Mouse (Mus musculus): ENCODE results near the gene Eif4g3. TPM values are rescaled to one million over a fixed set of nuclear protein-coding genes. Genes with fewer than 3 reads are reported as not detected.

The Eif4g3 gene
- polyA plus RNA-seq, 1 experiment = 382 TPM

DNA sequence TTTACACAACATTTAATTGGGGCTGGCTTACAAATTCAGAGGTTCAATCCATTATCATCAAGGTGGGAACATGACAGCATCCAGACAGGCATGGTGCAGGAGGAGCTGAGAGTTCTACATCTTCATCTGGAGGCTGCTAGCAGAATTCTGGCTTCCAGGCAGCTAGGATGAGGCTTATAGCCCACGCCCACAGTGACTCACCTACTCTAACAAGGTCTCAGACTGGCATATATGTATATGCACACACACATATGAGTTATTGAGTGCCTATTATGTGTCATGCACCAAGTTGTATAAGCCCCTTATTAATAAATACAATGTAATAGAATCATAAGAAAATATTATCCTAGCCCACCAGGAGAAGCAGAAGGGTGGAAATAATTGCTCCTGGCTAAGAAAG, 10.0 kb upstream of the Eif4g3 start:
- 76% methylated on average over 1 of the region's 1 CpGs for WGBS
- H3K4me3 ChIP-seq (ENCODE audit: insufficient read depth, low read depth, low read length) = no peak overlapping the region
- H3K4me1 ChIP-seq (ENCODE audit: control insufficient read depth, insufficient read depth, low read length) = peaks cover 3% of the 10 kb centered on the region; the same call in 1 of the 2 replicates
- no peak for TF ChIP-seq POLR2A (IDR thresholded peaks at IDR 0.05; ENCODE audit: insufficient read depth, low read depth, low read length)
- no peak for TF ChIP-seq CTCF (IDR thresholded peaks at IDR 0.05; ENCODE audit: insufficient read depth, low read depth, low read length)
- H3K27ac ChIP-seq (ENCODE audit: insufficient read depth, low read depth, low read length) = no peak overlapping the region

DNA sequence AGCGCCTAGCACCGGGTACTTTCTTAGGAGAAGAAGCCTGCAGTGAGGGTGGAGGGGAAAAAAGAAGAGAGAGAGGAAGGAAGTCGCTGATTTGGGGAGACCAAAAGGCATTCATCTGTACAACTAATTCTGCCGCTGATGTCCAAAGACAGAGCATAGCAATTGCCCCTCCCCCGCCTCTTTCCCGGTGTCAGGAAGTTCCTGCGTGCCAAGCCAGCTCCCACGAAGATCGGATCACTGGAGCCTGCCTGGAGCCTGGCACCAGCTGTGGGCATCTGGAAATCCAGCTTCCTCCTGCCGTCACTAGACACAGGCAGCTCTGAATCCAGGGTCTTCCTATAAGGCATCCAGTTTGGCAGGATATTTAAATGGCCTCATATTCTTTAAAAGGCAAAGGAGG, 8.6 kb upstream of the Eif4g3 start:
- Histone ChIP-seq H3K4me1 (ENCODE audit: control insufficient read depth, insufficient read depth, low read length) (peaks cover 3% of the 10 kb centered on the region; the same call in 1 of the 2 replicates), H3K4me3 (ENCODE audit: insufficient read depth, low read depth, low read length) (no peak overlapping the region), H3K27ac (ENCODE audit: insufficient read depth, low read depth, low read length) (no peak overlapping the region)
- no peak for TF ChIP-seq POLR2A (IDR thresholded peaks at IDR 0.05; ENCODE audit: insufficient read depth, low read depth, low read length)
- no peak for TF ChIP-seq CTCF (IDR thresholded peaks at IDR 0.05; ENCODE audit: insufficient read depth, low read depth, low read length)
- 20% methylated on average over 10 of the region's 10 CpGs for WGBS

DNA sequence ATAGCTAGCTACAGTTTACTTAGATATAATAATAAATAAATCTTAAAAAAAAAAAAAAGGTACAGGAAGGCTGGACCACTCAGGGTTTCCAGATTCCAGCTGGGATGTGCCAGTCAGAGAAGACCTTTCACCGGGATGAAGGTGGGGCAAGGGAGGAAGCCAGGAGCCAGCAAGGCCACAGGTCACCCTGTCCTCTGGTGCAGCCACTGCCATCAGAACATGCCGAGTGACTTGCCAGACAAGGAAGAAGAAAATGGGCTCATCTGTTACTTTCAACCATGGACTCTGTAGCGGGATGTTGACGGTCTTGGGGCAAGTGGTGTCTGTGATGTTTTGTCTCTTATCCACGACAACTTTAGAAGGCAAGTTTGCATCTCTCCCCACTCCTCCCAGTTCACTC, 8.1 kb upstream of the Eif4g3 start:
- WGBS = 85% methylated on average over 5 of the region's 5 CpGs
- H3K4me3 ChIP-seq (ENCODE audit: insufficient read depth, low read depth, low read length) = no peak overlapping the region
- peaks cover 3% of the 10 kb centered on the region; the same call in 1 of the 2 replicates for H3K4me1 ChIP-seq (ENCODE audit: control insufficient read depth, insufficient read depth, low read length)
- no peak overlapping the region for H3K27ac ChIP-seq (ENCODE audit: insufficient read depth, low read depth, low read length)
- no peak for TF ChIP-seq CTCF (IDR thresholded peaks at IDR 0.05; ENCODE audit: insufficient read depth, low read depth, low read length)
- no peak for TF ChIP-seq POLR2A (IDR thresholded peaks at IDR 0.05; ENCODE audit: insufficient read depth, low read depth, low read length)

DNA sequence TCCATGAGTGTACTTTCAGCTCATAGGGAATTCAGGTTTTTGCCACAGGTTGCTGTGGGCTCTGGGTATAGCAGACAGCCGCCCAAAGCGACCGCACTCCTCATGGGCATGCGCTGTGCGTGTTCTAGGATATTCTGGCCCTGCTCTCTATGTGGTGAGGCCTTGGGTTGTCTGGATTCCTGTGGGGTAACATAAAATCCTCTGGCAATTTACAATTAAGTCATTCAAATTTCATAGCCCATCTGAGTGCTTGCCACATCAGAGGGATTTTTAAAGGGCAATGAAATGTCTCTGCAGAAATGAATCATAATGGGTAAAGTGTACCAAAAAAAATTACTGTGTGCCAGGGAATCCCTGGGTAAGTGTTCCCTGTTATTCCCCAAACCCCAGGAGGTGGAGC, 3.4 kb upstream of the Eif4g3 start:
- H3K27ac ChIP-seq (ENCODE audit: insufficient read depth, low read depth, low read length) = no peak overlapping the region
- peaks cover 6% of the 10 kb centered on the region for H3K4me1 ChIP-seq (ENCODE audit: control insufficient read depth, insufficient read depth, low read length)
- no peak overlapping the region for H3K4me3 ChIP-seq (ENCODE audit: insufficient read depth, low read depth, low read length)
- no peak for TF ChIP-seq CTCF (IDR thresholded peaks at IDR 0.05; ENCODE audit: insufficient read depth, low read depth, low read length)
- TF ChIP-seq POLR2A (IDR thresholded peaks at IDR 0.05; ENCODE audit: insufficient read depth, low read depth, low read length) = no peak
- 96% methylated on average over 5 of the region's 5 CpGs for WGBS

DNA sequence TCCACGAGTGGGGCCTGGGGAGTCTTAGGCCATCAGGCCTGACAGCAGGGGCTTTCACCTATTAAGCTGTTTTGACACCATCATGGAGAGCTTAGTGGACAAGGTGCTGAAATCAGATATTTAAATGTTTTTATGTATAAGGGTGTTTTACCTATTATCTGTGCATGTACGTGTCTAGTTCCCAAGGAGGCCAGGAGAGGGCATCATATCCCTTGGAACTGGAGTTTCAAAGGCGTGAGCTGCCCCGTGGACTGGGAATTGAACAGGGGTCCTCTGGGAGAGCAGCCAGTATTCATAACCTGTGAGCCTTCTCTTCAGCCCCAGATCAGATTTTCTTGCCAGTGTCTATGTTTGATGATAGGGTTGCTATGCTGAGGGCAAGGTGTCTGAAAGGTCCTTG, 2.4 kb upstream of the Eif4g3 start:
- Histone ChIP-seq H3K4me3 (ENCODE audit: insufficient read depth, low read depth, low read length) (no peak overlapping the region), H3K4me1 (ENCODE audit: control insufficient read depth, insufficient read depth, low read length) (peaks cover 6% of the 10 kb centered on the region), H3K27ac (ENCODE audit: insufficient read depth, low read depth, low read length) (no peak overlapping the region)
- TF ChIP-seq POLR2A (IDR thresholded peaks at IDR 0.05; ENCODE audit: insufficient read depth, low read depth, low read length) (no peak), CTCF (IDR thresholded peaks at IDR 0.05; ENCODE audit: insufficient read depth, low read depth, low read length) (no peak)
- WGBS = 90% methylated on average over 4 of the region's 4 CpGs

DNA sequence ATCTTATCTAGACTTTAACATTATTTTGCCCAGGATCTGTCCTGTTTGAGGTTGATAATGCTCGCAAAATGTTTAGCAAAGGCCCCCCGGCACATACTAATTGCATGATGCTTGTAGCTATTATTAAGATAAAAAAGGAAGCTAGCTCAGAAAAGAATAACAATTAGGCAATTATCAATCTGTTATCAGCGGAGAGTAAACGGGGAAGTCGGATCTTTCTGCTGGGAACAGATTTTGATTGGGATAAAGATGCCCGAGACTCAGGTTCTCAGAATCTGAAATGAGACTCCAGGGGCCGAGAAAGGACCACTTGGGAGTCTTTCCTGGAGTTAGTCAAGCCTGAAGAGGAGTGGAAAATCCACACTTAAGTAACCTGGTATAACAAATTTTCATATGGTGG, 1.6 kb upstream of the Eif4g3 start:
- TF ChIP-seq POLR2A (IDR thresholded peaks at IDR 0.05; ENCODE audit: insufficient read depth, low read depth, low read length) (no peak), CTCF (IDR thresholded peaks at IDR 0.05; ENCODE audit: insufficient read depth, low read depth, low read length) (no peak)
- Histone ChIP-seq H3K27ac (ENCODE audit: insufficient read depth, low read depth, low read length) (no peak overlapping the region), H3K4me3 (ENCODE audit: insufficient read depth, low read depth, low read length) (no peak overlapping the region), H3K4me1 (ENCODE audit: control insufficient read depth, insufficient read depth, low read length) (peaks cover 8% of the 10 kb centered on the region)
- WGBS = 53% methylated on average over 7 of the region's 7 CpGs

DNA sequence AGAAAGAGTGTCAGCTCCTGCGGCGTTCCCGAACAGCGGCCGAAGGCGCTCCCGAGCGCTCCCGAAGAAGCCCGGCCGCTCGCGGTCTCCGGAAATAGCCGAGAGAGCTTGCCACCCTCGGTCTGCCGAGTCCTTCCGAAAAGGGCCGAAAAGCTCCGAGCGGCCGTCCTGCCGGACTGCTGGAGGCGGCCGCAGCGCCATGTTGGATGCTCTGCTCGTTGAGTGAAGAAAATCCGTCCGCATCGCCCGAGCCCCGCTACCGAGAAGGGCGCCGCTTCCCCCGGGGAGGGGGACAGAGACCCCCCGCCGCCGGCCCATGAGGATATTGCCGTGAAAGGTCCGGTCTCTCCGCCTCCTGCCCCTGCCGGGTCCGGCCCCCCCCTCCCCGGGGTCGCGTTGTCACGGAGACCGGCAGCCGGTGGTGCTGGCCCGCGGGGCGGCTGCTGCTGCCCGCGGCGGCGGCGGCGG, 503 bp downstream of the Eif4g3 start:
- under 1% methylated on average over 53 of the region's 59 CpGs for WGBS
- TF ChIP-seq CTCF (IDR thresholded peaks at IDR 0.05; ENCODE audit: insufficient read depth, low read depth, low read length) (no peak), POLR2A (IDR thresholded peaks at IDR 0.05; ENCODE audit: insufficient read depth, low read depth, low read length) (peak; percentile 96)
- peaks cover 16% of the 10 kb centered on the region for H3K4me1 ChIP-seq (ENCODE audit: control insufficient read depth, insufficient read depth, low read length)
- peak overlapping the region; percentile 77 for H3K4me3 ChIP-seq (ENCODE audit: insufficient read depth, low read depth, low read length)
- peak overlapping the region; percentile 89 for H3K27ac ChIP-seq (ENCODE audit: insufficient read depth, low read depth, low read length)

DNA sequence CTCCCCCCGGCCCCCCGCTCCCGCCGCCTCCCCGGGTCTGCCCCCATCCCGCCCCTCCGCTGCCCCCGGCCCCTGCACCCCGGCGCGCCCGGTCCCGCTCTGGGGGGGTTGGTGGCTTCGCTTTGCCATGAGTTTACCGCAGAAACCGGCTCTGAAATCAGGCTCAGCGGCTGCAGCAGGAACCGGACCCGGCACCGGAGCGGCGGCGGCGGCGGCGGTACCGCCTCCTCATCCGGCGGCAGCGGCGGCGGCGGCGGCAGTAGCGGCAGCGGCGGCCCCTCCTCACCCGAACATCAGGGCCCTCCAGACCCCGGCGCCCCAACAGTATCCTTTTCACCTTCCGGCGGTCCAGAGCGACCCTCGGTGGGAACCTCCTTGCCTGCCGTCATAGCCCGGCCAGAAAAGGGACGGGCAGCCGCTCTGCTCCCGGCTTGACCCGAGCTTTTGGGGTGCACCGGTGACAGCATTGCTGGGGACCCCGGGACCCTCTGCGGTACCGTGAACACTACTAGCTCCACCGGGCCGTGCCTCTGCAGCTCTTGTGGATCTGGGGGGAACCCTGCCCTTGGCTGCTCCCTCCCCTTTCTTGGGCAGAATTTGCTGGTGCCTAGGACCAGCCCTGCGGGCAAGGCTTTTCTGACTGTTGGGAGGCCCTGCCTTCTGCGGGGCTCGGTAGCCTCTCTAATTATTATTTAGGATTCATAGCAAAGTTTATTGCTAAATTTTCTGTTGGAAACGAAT, 1.2 kb downstream of the Eif4g3 start:
- under 1% methylated on average over 52 of the region's 60 CpGs for WGBS
- peak overlapping the region; percentile 64 for H3K27ac ChIP-seq (ENCODE audit: insufficient read depth, low read depth, low read length)
- TF ChIP-seq POLR2A (IDR thresholded peaks at IDR 0.05; ENCODE audit: insufficient read depth, low read depth, low read length) (no peak), CTCF (IDR thresholded peaks at IDR 0.05; ENCODE audit: insufficient read depth, low read depth, low read length) (no peak)
- H3K4me3 ChIP-seq (ENCODE audit: insufficient read depth, low read depth, low read length) = peak overlapping the region; percentile 77
- H3K4me1 ChIP-seq (ENCODE audit: control insufficient read depth, insufficient read depth, low read length) = peaks cover 16% of the 10 kb centered on the region

DNA sequence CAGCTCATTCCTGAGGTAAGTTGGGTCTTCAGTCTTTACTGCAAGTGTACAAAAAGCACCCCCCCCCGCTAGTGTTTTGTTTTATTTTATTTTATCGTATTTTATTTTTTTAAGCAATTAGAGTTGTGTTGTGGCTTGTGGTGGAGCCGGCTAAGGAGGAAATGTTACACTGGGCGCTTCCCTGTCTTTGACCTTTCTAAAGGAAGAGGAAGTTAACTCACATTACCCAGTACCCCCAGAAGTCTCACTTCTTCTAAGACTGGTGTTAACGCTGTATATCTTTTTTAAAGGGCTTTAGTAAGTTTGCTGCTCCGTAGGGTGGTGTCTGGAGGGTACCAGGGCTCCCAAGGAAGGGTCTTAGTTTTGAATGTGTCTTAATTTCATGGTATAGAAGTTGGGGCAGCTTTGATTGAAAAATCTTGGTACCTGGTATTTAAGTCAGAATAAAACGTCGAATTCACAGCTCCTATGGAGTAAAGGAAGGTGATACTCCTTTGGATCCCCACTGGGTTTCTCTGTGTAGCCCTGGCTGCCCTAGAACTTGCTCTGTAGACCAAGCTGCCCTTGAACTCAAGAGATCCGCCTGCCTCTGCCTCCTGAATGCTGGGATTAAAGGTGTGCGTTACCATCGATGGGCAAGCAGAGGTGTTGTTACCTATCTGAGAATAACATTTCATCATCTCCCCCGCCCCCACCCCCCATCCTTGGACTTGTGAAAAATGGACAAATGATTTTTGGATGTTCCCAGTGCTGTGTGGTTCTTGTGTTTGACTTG, 1.9 kb downstream of the Eif4g3 start:
- peaks cover 16% of the 10 kb centered on the region for H3K4me1 ChIP-seq (ENCODE audit: control insufficient read depth, insufficient read depth, low read length)
- peak overlapping the region; percentile 77 for H3K4me3 ChIP-seq (ENCODE audit: insufficient read depth, low read depth, low read length)
- TF ChIP-seq CTCF (IDR thresholded peaks at IDR 0.05; ENCODE audit: insufficient read depth, low read depth, low read length) (no peak), POLR2A (IDR thresholded peaks at IDR 0.05; ENCODE audit: insufficient read depth, low read depth, low read length) (no peak)
- H3K27ac ChIP-seq (ENCODE audit: insufficient read depth, low read depth, low read length) = no peak overlapping the region
- 28% methylated on average over 12 of the region's 12 CpGs for WGBS
